Mouse (Mus musculus): Measurements from ENCODE around the gene Srpk2.
A peak's percentile ranks its signal among the peaks of the same experiment; 100 is the strongest.
"Not testable (repeated sequence)": the region's sequence is repeated elsewhere in the genome, so short reads cannot be mapped to it uniquely, and the experiment has no call there.

Srpk2 gene

DNA sequence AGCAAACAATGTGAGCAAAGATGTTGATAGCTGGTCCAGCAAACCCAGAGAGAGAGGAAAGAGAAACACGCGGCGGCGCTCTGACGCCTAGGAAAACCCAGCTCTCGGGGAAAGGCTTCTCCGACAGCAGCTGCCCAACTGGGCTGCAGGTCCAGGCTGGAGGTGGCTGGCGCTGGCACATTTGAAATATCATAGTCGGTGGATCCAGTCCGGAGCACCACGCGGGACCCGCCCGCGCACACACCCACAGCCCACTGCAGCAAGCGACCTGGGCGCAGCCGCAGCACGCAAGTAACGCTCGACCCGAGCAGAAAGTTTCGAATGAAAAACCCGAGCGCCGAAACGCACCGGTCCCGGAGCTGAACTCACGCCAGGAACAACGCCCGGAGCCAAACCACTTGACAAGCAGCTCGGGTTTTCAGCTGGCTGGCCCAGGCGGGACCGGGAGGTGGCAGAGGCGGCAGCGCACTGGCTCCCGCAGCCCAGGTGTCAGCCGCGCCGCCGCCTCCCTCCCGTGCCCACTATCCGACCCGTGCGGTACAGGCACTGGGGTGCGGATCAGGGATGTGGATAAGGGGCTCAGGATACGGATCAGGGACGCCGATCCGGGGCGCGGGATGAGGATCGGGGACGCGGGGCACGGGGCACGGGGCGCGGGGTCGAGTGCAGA, 9.5 kb downstream of the Srpk2 start:
- DNase-seq (ENCODE audit: low read depth), result peak; percentile 39

DNA sequence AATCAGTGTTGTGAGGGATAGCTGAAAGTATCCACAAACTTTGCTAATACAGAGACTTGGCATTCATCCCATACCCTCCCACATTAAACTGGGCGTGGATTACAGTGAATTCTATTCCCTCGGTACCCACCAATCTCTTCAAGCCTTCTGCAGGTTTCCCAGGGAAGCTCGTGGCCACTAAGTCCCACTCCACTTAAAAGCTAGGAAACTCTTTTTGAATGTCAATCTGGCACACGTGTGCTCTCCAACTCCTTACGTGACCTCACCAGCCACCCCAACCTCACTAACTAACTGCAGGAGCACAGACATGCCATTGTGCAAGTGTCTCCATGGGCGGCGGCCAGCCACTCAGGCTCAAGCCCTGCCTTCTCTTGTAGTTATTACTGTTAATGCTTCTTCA, 12.3 kb downstream of the Srpk2 start:
- peak; percentile 49 for DNase-seq (ENCODE audit: low read depth)

DNA sequence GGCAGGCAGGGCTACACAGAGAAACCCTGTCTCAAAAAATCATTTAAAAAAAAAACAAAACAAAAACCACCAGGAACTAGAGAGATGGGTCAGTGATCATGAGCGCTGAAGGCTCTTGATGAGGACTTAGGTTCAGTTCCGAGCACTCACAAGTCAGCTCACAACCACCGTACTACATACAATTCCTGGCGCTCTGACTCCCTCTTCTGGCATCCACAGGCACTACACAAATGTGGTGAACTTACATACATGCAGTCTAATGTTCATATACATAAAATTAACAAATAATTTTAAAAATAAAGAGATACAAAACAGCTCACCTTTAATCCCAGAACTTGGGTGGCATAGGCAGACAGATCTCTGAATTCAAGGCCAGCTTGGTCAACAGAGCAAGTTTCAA, 13.5 kb downstream of the Srpk2 start:
- DNase-seq (ENCODE audit: low read depth), result no peak

DNA sequence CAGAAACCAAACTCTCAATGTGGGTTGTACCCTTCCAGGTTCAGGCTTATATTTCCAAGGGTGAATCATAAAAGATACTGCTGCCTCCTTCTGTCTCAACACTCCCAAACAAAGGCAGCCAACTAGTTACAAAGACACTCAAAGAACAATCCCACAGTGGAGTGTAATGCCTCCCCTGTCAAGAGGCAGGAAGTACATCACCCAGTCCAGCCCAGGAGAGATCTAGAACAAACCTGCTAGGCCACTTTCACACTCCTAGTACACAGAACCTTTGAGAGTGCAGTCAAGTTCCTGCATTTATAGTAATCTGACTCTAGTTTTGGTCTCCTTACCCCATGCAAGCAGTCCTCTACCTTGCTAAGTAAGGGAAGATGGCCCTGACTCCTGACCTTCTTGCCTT, 18.5 kb downstream of the Srpk2 start:
- DNase-seq (ENCODE audit: low read depth), result no peak

DNA sequence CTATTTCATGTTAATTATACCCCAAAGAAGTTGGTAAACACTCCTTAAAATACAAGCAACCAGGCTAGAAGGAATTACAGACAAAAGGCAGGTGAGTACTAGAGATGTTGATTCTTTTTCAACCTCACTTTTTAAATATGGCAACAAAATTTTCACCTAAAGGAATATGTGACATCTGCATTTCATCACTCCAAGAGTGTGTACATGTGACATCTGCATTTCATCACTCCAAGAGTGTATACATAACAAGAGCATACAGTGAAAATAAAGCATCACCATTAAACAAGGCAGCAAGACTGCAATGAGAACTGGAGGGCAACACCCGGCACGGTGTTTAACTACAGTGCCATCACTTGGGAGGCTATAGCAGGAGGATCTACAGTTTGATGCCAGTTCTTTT, 23.2 kb downstream of the Srpk2 start:
- no peak for DNase-seq (ENCODE audit: low read depth)

DNA sequence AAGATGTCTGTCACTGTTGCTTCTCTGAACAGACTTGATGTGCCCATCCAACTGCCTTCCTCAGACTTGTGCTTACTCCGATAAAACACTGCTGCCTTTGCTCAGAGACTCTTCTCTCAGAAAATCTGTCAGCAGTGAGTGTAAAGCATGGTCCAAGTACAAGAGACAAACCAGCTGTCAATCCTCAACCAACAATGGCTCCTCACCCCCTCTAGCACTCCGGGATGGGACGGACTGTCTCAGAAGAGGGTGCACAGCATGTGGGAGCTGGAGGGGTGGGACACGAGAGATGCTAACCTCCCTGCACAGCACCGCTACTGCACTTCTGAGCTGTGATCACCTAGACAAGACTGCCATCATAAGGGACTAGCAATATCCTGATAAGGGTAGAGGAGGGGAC, 26.4 kb downstream of the Srpk2 start:
- no peak for DNase-seq (ENCODE audit: low read depth)

DNA sequence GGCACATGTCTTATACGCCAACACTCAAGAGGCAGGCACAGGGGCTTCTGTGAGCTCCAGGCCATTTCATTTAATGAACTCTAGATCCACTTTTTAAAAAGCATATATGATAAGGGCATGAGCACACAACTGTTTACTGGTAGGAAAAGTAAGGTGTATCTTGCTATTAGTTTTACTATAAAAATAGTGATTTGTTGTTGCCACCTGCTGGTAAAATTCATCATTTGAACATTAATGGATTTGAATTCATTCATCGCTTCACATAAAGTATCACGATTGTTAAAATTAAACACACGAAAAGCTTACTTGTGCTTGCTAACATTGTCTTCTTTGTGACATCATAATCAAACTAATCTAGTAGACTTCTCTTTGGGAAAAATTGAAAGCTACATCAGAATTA, 27.8 kb downstream of the Srpk2 start:
- no peak for DNase-seq (ENCODE audit: low read depth)

DNA sequence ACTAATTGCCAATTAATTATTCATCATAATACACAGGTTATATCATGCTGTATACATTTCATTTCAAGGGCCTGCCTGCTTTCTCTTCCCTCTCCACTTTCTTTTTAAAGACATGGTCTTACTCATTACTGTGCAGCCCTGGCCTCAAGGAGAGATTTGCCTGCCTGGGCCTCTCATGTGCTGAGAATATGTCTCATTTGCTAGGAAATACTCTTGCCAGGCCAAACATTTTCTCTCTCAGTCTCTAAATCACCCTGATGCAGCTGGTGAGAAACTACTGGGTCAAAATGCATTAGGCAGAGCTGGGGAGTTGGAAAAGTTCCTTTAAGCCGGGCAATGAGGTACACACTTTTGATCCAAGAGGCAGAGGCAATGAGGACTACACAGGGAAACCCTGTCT, 29.4 kb downstream of the Srpk2 start:
- DNase-seq (ENCODE audit: low read depth), result no peak

DNA sequence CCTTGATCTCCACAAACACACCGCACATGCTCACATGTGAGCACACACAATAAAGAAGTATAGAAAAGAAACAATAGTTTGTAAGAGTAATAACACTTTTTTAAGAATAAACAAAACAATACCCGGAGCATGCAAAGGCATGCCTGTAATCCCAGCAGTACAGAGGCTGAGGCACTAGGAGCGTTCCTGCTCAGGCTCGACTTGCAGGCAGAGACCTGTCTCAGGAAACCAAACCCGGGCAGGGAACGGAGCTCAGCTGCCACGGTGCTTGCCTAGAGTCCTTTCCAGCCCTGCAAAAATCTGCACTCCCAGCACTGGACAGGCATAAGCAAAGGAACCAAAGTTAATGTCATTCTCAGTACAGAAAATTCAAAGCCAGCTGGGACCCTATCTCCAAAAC, 32.1 kb downstream of the Srpk2 start:
- DNase-seq (ENCODE audit: low read depth), result no peak

DNA sequence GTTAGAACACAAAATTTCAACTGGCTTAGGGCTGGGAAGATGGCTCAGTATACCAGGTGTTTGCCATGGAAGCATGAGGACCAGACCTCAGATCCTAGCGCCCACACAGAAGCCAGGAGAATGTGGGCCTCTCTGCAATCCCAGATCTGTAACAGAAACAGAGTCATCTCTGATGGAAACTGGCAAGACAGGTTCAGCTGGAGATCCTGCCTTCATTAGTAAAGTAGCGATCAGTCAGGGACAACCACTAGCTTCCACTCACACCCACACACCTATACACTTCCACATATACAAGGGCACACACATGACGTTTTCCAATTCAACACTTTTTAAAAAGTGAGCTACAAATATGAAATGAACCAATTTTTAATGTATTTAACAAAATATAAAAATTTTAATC, 32.6 kb downstream of the Srpk2 start:
- no peak for DNase-seq (ENCODE audit: low read depth)

DNA sequence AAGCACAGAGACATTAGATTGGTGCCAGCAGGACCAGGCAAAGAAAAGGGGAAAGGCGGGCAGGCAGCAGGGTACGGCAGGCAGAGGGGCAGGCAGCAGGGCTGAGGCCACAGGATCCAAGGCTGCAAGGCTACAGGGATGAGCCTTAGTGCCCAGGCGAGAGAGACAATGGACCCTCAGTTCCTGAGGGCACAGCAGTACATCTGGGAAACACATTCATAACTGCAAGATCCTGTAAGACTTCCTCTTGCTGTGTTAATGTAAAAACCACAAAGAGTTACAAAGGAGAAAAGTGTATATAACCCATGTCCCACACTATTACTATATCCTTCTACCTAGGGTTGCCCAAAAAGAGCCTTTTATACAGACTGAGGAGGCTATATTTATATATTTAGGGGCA, 33.9 kb downstream of the Srpk2 start:
- DNase-seq (ENCODE audit: low read depth), result no peak

DNA sequence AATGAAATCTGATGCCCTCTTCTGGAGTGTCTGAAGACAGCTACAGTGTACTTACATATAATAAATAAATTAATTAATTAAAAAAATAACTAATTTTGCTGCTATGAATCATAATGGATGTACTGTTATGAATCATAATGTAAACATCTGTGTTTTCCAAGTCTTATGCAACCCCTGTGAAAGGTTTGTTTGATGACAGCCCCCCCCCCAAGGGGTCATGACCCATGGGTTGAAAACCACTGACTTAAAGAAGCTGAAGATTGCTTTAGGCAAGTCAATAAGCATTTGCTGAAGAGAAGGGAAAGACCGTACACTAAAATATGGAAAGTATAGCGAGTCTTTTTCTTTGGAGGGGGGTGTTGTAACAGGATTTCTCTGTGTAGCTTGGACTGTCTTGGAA, 35.2 kb downstream of the Srpk2 start:
- no peak for DNase-seq (ENCODE audit: low read depth)

DNA sequence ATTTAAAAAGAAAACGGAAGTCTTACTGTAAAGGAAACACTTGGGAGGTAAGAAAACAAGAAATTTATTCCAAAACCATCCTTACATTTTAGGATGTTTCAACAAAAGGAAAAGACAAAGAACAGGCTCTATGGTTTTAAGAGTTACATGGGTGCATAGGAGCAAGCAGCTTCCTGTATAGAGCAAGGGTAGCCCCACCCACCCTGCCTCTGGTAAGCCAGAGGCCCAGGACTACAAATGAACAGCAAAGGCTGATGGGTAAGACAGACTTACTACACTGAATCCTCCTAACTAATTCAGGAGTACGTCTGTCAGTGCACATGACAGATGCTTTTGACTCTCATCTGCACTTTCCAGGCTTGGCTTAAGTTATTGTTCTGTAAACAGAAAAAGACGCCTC, 38.7 kb downstream of the Srpk2 start:
- DNase-seq (ENCODE audit: low read depth), result no peak

DNA sequence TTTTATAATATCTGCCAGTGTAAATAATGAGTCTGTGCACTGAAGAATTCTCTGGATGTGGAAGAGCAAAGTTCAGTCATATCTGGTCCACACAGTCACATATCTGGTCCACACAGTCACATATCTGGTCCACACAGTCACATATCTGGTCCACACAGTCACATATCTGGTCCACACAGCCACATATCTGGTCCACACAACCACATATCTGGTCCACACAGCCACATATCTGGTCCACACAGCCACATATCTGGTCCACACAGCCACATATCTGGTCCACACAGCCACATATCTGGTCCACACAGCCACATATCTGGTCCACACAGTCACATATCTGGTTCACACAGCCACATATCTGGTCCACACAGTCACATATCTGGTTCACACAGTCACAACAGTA, 45.2 kb downstream of the Srpk2 start:
- DNase-seq (ENCODE audit: low read depth), result not testable (repeated sequence)

DNA sequence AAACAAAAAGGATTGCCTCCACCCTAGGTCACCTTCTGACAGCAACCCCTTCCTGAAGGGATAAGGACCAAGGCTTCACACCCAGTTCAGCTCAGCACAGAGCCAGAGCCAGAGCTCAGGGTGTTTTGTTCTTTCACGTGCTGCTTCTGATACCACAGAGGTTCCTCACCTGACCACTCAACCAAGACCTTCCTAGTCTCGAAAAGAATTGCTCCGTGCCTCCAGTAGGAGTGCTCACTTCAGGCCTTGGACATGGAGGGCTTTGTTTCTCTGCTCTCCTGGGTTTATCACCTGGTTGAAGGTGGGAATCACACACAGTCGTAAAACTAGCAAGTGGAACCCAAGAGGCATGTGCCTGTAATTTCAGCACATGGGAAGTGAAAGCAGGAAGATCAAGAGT, 46.4 kb downstream of the Srpk2 start:
- DNase-seq (ENCODE audit: low read depth), result no peak

DNA sequence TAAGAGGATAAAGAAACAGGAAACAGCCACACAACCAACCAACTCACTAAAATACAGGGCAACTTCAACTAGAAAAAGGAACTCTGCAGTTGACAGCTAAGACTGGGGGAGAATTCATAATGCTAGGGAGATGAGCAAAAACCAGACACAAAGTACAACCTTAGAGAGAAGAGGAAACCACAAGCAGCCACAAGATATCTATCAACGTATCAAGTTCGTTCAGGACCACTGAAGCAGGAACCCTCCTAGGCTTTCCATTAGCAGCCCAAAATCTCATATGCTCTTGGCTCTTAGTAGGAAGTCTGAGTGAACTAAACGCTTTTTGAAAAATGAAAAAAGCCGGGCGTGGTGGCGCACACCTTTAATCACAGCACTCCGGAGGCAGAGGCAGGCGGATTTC, 47.1 kb downstream of the Srpk2 start:
- DNase-seq (ENCODE audit: low read depth), result no peak

DNA sequence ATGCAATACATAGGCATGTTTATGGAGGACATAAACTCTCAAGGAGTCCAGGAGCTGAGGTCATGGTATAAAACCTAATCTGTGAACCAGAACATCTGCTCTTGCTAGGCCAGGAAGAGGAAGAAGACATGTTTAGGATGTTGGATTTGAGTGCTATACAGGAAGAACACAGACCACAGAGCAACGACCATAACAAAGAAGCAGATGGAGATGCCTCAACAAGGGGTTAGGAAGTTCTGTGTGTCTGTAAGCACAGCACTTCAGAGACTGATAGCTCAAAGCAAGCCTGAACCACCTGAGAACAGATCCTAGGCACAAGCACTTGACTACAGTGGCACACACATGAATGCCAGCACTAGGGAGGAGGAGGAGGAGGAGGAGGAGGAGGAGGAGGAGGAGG, 52.9 kb downstream of the Srpk2 start:
- no peak for DNase-seq (ENCODE audit: low read depth)

DNA sequence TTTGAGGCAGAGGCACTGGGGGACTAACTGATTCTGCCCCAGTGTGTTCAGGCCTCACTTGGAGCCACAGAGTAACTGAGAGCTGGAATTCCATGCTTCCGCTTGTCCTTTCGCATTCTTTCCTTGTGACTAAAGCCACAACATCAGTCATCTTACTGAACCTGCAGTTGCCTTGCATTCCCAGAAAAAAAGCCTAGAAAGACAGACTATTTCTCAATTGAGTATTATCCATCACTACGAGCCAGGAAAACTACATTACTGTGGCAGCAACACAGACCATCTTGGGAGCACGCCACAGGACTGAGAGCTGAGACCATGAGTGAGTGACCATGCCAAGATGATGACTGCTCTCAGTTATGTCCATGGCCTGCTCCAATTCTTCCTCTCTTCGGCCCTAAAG, 57.2 kb downstream of the Srpk2 start:
- DNase-seq (ENCODE audit: low read depth), result peak; percentile 67

DNA sequence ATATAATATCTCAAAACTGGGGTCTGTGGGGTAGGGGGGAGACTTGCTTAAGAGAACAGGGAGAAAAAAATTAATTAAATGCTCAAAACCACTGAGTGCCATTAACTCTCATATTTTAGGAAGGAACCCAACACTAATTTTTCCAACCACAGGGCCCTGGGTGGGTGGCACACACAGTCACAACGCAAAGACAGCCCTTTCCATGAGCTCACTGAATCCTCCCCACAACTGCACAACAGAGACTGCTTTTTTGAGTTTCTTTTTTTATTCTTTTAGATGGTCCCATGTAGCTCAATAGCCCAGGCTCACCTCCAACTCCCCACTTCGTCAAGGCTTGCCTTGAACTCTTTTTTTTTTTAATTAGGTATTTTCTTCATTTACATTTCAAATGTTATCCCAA, 58.2 kb downstream of the Srpk2 start:
- DNase-seq (ENCODE audit: low read depth), result no peak

DNA sequence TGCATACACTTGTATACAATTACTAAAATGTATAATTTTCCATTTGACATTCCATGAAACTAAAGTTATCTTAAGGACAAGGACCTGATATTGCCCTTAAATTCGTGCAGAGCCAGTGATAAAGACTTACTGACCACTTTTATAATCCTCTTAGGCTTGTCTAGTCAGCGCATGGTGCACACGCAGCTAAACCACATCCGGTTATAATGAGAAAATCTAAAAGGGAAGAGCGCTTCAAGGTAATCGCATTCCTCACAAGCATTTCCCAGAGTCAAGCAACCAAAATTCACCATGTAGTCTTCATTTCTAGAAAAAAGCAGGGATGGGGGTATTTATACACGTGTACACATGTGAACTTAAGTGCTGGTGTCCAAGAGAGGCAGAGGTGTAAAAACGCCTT, 63.8 kb downstream of the Srpk2 start:
- DNase-seq (ENCODE audit: low read depth), result no peak

DNA sequence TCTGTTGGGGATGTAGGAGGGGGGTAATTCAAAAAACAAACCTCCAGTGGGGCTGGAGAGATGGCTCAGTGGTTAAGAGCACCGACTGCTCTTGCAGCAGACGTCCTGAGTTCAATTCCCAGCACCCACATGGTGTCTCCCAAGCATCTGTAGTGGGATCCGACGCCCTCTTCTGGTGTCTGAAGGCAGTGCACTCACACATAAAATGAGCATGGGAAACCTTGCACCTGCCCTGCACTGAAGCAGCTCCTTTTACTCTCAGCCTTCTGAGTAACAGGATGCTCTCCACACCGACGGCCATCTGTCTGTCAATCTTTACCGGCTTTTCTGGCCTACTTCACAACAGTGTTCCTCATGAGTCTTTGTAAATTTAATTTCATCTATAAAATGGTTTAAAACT, 65.8 kb downstream of the Srpk2 start:
- DNase-seq (ENCODE audit: low read depth), result no peak

DNA sequence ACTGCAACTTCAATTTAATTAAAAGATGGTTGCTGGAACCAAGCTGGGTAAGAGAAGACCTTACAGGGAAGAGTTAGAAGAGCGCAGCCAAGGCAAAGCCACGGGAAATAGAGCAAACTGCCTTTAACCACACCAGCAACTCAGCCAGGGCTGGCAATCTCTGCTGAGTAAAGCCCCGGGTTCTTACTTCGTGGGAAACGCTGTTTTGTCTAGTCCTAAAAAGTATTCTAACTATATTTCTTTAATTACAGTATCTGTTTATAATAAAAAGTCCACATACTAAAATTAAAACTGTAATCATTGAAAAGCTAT, 67.4 kb downstream of the Srpk2 start:
- DNase-seq (ENCODE audit: low read depth), result peak; percentile 27

DNA sequence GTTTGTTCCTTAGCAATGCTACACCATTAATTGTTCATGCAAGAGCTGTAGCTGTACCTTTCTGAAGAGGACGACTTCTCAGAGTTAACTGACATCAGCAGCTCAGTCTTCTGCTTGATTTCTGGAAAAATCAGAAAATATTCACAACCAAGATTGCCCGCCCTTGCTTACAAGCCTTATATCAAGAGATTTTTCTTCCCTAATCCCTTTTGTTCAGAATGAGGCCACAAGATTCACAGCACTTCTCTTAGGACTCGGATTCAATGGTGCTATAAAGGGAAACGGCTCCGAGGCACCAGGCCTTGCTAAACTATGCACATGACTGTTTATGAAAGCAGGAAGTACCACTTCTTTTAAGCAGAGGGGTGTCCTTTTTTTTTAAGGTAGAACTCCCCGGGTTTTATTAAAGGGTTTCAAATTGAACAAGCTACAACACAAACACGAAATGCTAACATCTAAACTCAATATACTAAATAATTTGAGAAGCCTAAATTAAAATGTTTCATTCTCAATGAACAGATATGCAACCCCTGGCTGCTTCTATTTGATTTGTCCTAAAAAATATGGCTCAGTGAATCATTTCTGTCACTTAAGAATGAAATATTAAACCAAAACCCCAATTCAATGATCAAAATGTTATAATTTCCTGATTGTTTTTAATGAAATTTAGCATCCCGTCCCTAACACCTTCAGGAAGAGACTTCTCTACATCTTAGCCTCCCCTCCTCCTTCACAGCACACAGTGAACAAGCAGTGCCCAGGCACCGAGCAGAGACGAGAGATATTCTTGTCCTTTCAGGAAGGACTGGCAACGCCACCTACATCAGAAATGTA, 67.9 kb downstream of the Srpk2 start:
- peak; percentile 64 for DNase-seq (ENCODE audit: low read depth)

Measured in fibroblast of lung, adult 2 months (primary cell).